Mouse (Mus musculus) skeletal muscle tissue, adult 2 months (tissue): ENCODE measurements around the gene Bpifa5.

ENCODE experiments used
- DNase-seq: peaks from one replicate; pipeline ENCODE4 v3.0.0-alpha.2; 2012; ENCODE audit warnings: low read depth, low spot score

The Bpifa5 gene

GRCm38 (mm10) chr2:154206908-154207307, 44.5 kb downstream of the Bpifa5 start:
- DNase-seq: no peak

GRCm38 (mm10) chr2:154209112-154209511, 46.7 kb downstream of the Bpifa5 start:
- DNase-seq: no peak

GRCm38 (mm10) chr2:154211121-154211520, 48.7 kb downstream of the Bpifa5 start:
- DNase-seq: no peak

GRCm38 (mm10) chr2:154211881-154212280, 49.5 kb downstream of the Bpifa5 start:
- no peak for DNase-seq

- DNase-seq: peak; percentile 50
These were observed 52.8 kb downstream of the Bpifa5 start for GRCm38 (mm10) chr2:154215191-154215590.
